Mouse (Mus musculus) embryonic facial prominence, embryonic 15.5 days (tissue): ENCODE measurements at regions not wholly inside any gene's neighbourhood (a gene's known extent, or its start where the extent isn't known, plus 50 kb on each side); places are given as distances from the start of the nearest gene placed in this dataset.

ENCODE experiments used
- ATAC-seq: fragments of 200-750 bp; cut with Nextera tagmentation; 2 replicates; pipeline ENCODE4 v1.8.0; 2017; ENCODE audit warnings: low read depth, moderate TSS enrichment; ENCODE audit not compliant: insufficient number of reproducible peaks, low FRiP score, low TSS enrichment
- H3K27ac ChIP-seq: fragments of 300-500 bp; sonication (generic); replicated peaks from 2 replicates; pipeline ENCODE4 v1.5.1; 2015; ENCODE audit warnings: mild to moderate bottlenecking, inconsistent platforms
- H3K27me3 ChIP-seq: fragments of 300-500 bp; sonication (generic); 2 replicates; pipeline ENCODE4 v1.6.1; 2015; ENCODE audit warnings: inconsistent platforms
- H3K36me3 ChIP-seq: fragments of 300-500 bp; sonication (generic); 2 replicates; pipeline ENCODE4 v1.6.1; 2015; ENCODE audit warnings: mild to moderate bottlenecking, inconsistent platforms
- H3K4me1 ChIP-seq: fragments of 300-500 bp; sonication (generic); 2 replicates; pipeline ENCODE4 v1.6.1; 2015; ENCODE audit warnings: inconsistent platforms
- H3K4me2 ChIP-seq: fragments of 300-500 bp; sonication (generic); replicated peaks from 2 replicates; pipeline ENCODE4 v1.6.1; 2015; ENCODE audit warnings: mild to moderate bottlenecking, inconsistent platforms
- H3K4me3 ChIP-seq: fragments of 300-500 bp; sonication (generic); replicated peaks from 2 replicates; pipeline ENCODE4 v1.5.1; 2015; ENCODE audit warnings: mild to moderate bottlenecking, inconsistent platforms
- H3K9ac ChIP-seq: fragments of 300-500 bp; sonication (generic); 2 replicates; pipeline ENCODE4 v1.6.1; 2015; ENCODE audit warnings: inconsistent platforms
- H3K9me3 ChIP-seq: fragments of 300-500 bp; sonication (generic); replicated peaks from 2 replicates; pipeline ENCODE4 v1.6.1; 2016; ENCODE audit warnings: inconsistent platforms
- WGBS: fragments of 180-500 bp; shearing (Covaris S2); methylation state at CpG from one replicate; pipeline ENCODE4 v1.1.7; 2015; 5-methylcytosine and 5-hydroxymethylcytosine counted together

GRCm38 (mm10) chr4:5206394-5207099, 413.4 kb upstream of the Impad1 start:
- no peaks in the 10 kb centered on the region for H3K9me3 ChIP-seq
- no peak overlapping the region; the same call in 1 of the 2 replicates for H3K27ac ChIP-seq
- no peak for ATAC-seq
- WGBS = 23% methylated on average over 1 of the region's 1 CpGs
- no peak overlapping the region for H3K4me3 ChIP-seq
- H3K36me3 ChIP-seq = no peaks in the 10 kb centered on the region
- no peak overlapping the region for H3K4me2 ChIP-seq
- 0 out of 2 replicates have a peak, but pooled peaks cover 4% of the 10 kb centered on the region for H3K4me1 ChIP-seq
- no peaks in the 10 kb centered on the region for H3K27me3 ChIP-seq
- no peak overlapping the region for H3K9ac ChIP-seq

GRCm38 (mm10) chr4:5205328-5206208, 412.4 kb upstream of the Impad1 start:
- Histone ChIP-seq H3K9ac (no peak overlapping the region), H3K9me3 (no peaks in the 10 kb centered on the region), H3K27ac (no peak overlapping the region), H3K36me3 (no peaks in the 10 kb centered on the region), H3K4me2 (no peak overlapping the region), H3K27me3 (no peaks in the 10 kb centered on the region), H3K4me1 (0 out of 2 replicates have a peak, but pooled peaks cover 4% of the 10 kb centered on the region), H3K4me3 (no peak overlapping the region)
- WGBS = 41% methylated on average over 7 of the region's 7 CpGs
- peak; percentile 69; the same call in 1 of the 2 replicates for ATAC-seq

- Histone ChIP-seq H3K9me3 (no peaks in the 10 kb centered on the region), H3K27me3 (no peaks in the 10 kb centered on the region), H3K4me3 (no peak overlapping the region), H3K36me3 (no peaks in the 10 kb centered on the region), H3K27ac (no peak overlapping the region), H3K4me1 (no peaks in the 10 kb centered on the region), H3K9ac (no peak overlapping the region), H3K4me2 (no peak overlapping the region)
- ATAC-seq = no peak
- WGBS = 30% methylated on average over 3 of the region's 3 CpGs
These were observed 401.1 kb upstream of the Impad1 start for GRCm38 (mm10) chr4:5194272-5194671.

GRCm38 (mm10) chr4:5181591-5181990, 388.4 kb upstream of the Impad1 start:
- no peak for ATAC-seq
- H3K27me3 ChIP-seq = no peaks in the 10 kb centered on the region
- WGBS = 80% methylated on average over 1 of the region's 1 CpGs
- H3K9me3 ChIP-seq = no peaks in the 10 kb centered on the region
- H3K4me2 ChIP-seq = no peak overlapping the region
- H3K4me1 ChIP-seq = no peaks in the 10 kb centered on the region
- no peak overlapping the region for H3K4me3 ChIP-seq
- H3K36me3 ChIP-seq = no peaks in the 10 kb centered on the region
- H3K27ac ChIP-seq = no peak overlapping the region
- no peak overlapping the region for H3K9ac ChIP-seq

GRCm38 (mm10) chr4:5178991-5179693, 386.0 kb upstream of the Impad1 start:
- WGBS = 69% methylated on average over 11 of the region's 11 CpGs
- H3K36me3 ChIP-seq = no peaks in the 10 kb centered on the region

GRCm38 (mm10) chr4:5165263-5165662, 372.1 kb upstream of the Impad1 start:
- Histone ChIP-seq H3K4me2 (no peak overlapping the region), H3K27me3 (no peaks in the 10 kb centered on the region), H3K4me1 (no peaks in the 10 kb centered on the region), H3K9me3 (no peaks in the 10 kb centered on the region), H3K27ac (no peak overlapping the region), H3K36me3 (no peaks in the 10 kb centered on the region), H3K4me3 (no peak overlapping the region), H3K9ac (no peak overlapping the region)
- WGBS = 84% methylated on average over 1 of the region's 1 CpGs
- ATAC-seq = no peak

More at GRCm38 (mm10) chr4:5178991-5179693, 386.0 kb upstream of the Impad1 start:
- no peak overlapping the region for H3K4me2 ChIP-seq
- H3K4me3 ChIP-seq = no peak overlapping the region
- H3K9me3 ChIP-seq = no peaks in the 10 kb centered on the region
- no peaks in the 10 kb centered on the region for H3K27me3 ChIP-seq
- H3K27ac ChIP-seq = no peak overlapping the region
- no peak for ATAC-seq
- no peak overlapping the region for H3K9ac ChIP-seq
- H3K4me1 ChIP-seq = no peaks in the 10 kb centered on the region

- Histone ChIP-seq H3K9me3 (no peaks in the 10 kb centered on the region), H3K9ac (no peak overlapping the region), H3K4me1 (no peaks in the 10 kb centered on the region), H3K4me2 (no peak overlapping the region), H3K27ac (no peak overlapping the region), H3K36me3 (no peaks in the 10 kb centered on the region), H3K27me3 (no peaks in the 10 kb centered on the region), H3K4me3 (no peak overlapping the region)
- 59% methylated on average over 1 of the region's 1 CpGs for WGBS
- ATAC-seq = no peak
These were observed 367.8 kb upstream of the Impad1 start for GRCm38 (mm10) chr4:5160931-5161330.

GRCm38 (mm10) chr4:5130726-5131125, 337.6 kb upstream of the Impad1 start:
- Histone ChIP-seq H3K4me3 (no peak overlapping the region), H3K9ac (no peak overlapping the region), H3K4me2 (no peak overlapping the region), H3K4me1 (no peaks in the 10 kb centered on the region), H3K36me3 (no peaks in the 10 kb centered on the region), H3K27me3 (no peaks in the 10 kb centered on the region), H3K27ac (no peak overlapping the region), H3K9me3 (no peaks in the 10 kb centered on the region)
- peak; percentile 70; the same call in 1 of the 2 replicates for ATAC-seq
- WGBS = 35% methylated on average over 3 of the region's 3 CpGs

- Histone ChIP-seq H3K9me3 (no peaks in the 10 kb centered on the region), H3K27ac (no peak overlapping the region), H3K36me3 (no peaks in the 10 kb centered on the region), H3K27me3 (no peaks in the 10 kb centered on the region), H3K4me3 (no peak overlapping the region), H3K4me2 (no peak overlapping the region), H3K4me1 (no peaks in the 10 kb centered on the region), H3K9ac (no peak overlapping the region)
- ATAC-seq = no peak
- 89% methylated on average over 2 of the region's 2 CpGs for WGBS
These were observed 332.9 kb upstream of the Impad1 start for GRCm38 (mm10) chr4:5126059-5126458.

- Histone ChIP-seq H3K27me3 (no peaks in the 10 kb centered on the region), H3K4me1 (no peaks in the 10 kb centered on the region), H3K36me3 (no peaks in the 10 kb centered on the region), H3K4me3 (no peak overlapping the region), H3K27ac (no peak overlapping the region), H3K4me2 (no peak overlapping the region), H3K9ac (no peak overlapping the region), H3K9me3 (no peaks in the 10 kb centered on the region)
- WGBS = 87% methylated on average over 3 of the region's 3 CpGs
- no peak for ATAC-seq
These were observed 305.3 kb upstream of the Impad1 start for GRCm38 (mm10) chr4:5098411-5098810.

- WGBS = 43% methylated on average over 3 of the region's 3 CpGs
- Histone ChIP-seq H3K27ac (no peak overlapping the region), H3K4me3 (no peak overlapping the region), H3K9me3 (no peaks in the 10 kb centered on the region), H3K27me3 (no peaks in the 10 kb centered on the region), H3K4me1 (no peaks in the 10 kb centered on the region), H3K4me2 (no peak overlapping the region), H3K9ac (no peak overlapping the region), H3K36me3 (no peaks in the 10 kb centered on the region)
- ATAC-seq = no peak
These were observed 285.6 kb upstream of the Impad1 start for GRCm38 (mm10) chr4:5078723-5079122.
